Comparison of ENCODE assay signal across 9 mouse cellular contexts in genomic region chr4:151997701-151998100, GRCm38 (mm10). TPM values are rescaled to one million over a fixed set of nuclear protein-coding genes. Genes with fewer than 3 reads are reported as not detected.
A peak's percentile ranks its signal among the peaks of the same experiment; 100 is the strongest.
DNase-seq lines count a peak whose midpoint lies in the region; ATAC-seq and TF ChIP-seq lines count a peak whose summit lies in the region.
"Had no signal": no experiment of that assay in that cellular context is flagged by ENCODE, and none has a peak within 500 bp of the region (broad histone marks: within the 10 kb centered on the region; RNA-seq: fewer than 3 reads in every experiment).

No protein-coding gene starts in this region.

- no peaks in the 10 kb centered on the region for H3K9me3 ChIP-seq in lung, embryonic 14.5 days (ENCODE audit: low read depth, low read length)
- no peaks in the 10 kb centered on the region for H3K9me3 ChIP-seq in forebrain, postnatal 0 days (ENCODE audit: low read length)
- H3K9me3 ChIP-seq in liver, postnatal 0 days (ENCODE audit: low read length): no peaks in the 10 kb centered on the region

- H3K4me1 ChIP-seq in lung, embryonic 14.5 days (ENCODE audit: insufficient read depth): 0 out of 2 replicates have a peak, but pooled peaks cover 4% of the 10 kb centered on the region
- peaks cover 15% of the 10 kb centered on the region for H3K4me1 ChIP-seq in lung, adult 2 months (ENCODE audit: control insufficient read depth, insufficient read depth, low read length)
- H3K4me1 ChIP-seq in forebrain, postnatal 0 days (ENCODE audit: insufficient read depth): no peaks in the 10 kb centered on the region
- peaks cover 17% of the 10 kb centered on the region for H3K4me1 ChIP-seq in liver, postnatal 0 days (ENCODE audit: insufficient read depth)

- H3K4me3 ChIP-seq in lung, embryonic 14.5 days (ENCODE audit: low read depth, low read length): peak overlapping the region; percentile 99; the same call in 1 of the 2 replicates
- H3K4me3 ChIP-seq in lung, adult 2 months (replicated peaks; ENCODE audit: extremely low read depth, low read depth, low read length): no peak overlapping the region
- H3K4me3 ChIP-seq in forebrain, postnatal 0 days (ENCODE audit: low read depth, low read length): no peak overlapping the region
- peak overlapping the region; percentile 97; the same call in 1 of the 2 replicates for H3K4me3 ChIP-seq in liver, postnatal 0 days (ENCODE audit: low read depth, low read length)

- no peak for TF ChIP-seq EP300 in liver, postnatal 0 days (IDR thresholded peaks at IDR 0.05; ENCODE audit: low read depth)

- H3K27me3 ChIP-seq in lung, embryonic 14.5 days (ENCODE audit: insufficient read depth, low read length): no peaks in the 10 kb centered on the region
- H3K27me3 ChIP-seq in forebrain, postnatal 0 days (ENCODE audit: insufficient read depth, low read length): no peaks in the 10 kb centered on the region
- peaks cover 5% of the 10 kb centered on the region for H3K27me3 ChIP-seq in liver, postnatal 0 days (ENCODE audit: insufficient read depth, low read length)

- TF ChIP-seq CTCF in lung, embryonic 14.5 days (IDR thresholded peaks at IDR 0.05; ENCODE audit: low read depth): no peak
- no peak for TF ChIP-seq CTCF in lung, adult 2 months (IDR thresholded peaks at IDR 0.05; ENCODE audit: insufficient read depth, low read length)
- no peak for TF ChIP-seq CTCF in forebrain, postnatal 0 days (IDR thresholded peaks at IDR 0.05; ENCODE audit: low read depth)
- no peak for TF ChIP-seq CTCF in liver, postnatal 0 days (IDR thresholded peaks at IDR 0.05; ENCODE audit: low read depth)

- WGBS in lung, embryonic 14.5 days: 64% methylated on average over 3 of the region's 3 CpGs
- WGBS in lung, adult 2 months: 63% methylated on average over 3 of the region's 3 CpGs
- 74% methylated on average over 3 of the region's 3 CpGs for WGBS in forebrain, postnatal 0 days
- WGBS in liver, postnatal 0 days (ENCODE audit: insufficient replicate concordance): 53% methylated on average over 3 of the region's 3 CpGs

- DNase-seq in cerebellum, adult 8-10 months: peak; percentile 22
- no peak for DNase-seq in cerebellum, postnatal 4 days (ENCODE audit: low spot score in 2 of 2)
- DNase-seq in lung, embryonic 14.5 days: no peak
- DNase-seq in lung, adult 2 months: no peak
- DNase-seq in forebrain, postnatal 0 days: no peak
- no peak for DNase-seq in liver, postnatal 0 days
- no peak for DNase-seq in right cerebral cortex, postnatal 25 days
- DNase-seq: layer of hippocampus, postnatal 36 days had no signal

- H3K4me2 ChIP-seq in lung, embryonic 14.5 days: peak overlapping the region; percentile 74
- 0 out of 2 replicates have a peak overlapping the region, but pooled peaks have one; percentile 86 for H3K4me2 ChIP-seq in forebrain, postnatal 0 days (ENCODE audit: low read depth)
- peak overlapping the region; percentile 100 for H3K4me2 ChIP-seq in liver, postnatal 0 days (ENCODE audit: low read depth, low read length)

- H3K36me3 ChIP-seq in lung, embryonic 14.5 days (ENCODE audit: insufficient read depth): peaks cover 9% of the 10 kb centered on the region; the same call in 1 of the 2 replicates
- H3K36me3 ChIP-seq in forebrain, postnatal 0 days (ENCODE audit: insufficient read depth): no peaks in the 10 kb centered on the region
- no peaks in the 10 kb centered on the region for H3K36me3 ChIP-seq in liver, postnatal 0 days (replicated peaks; ENCODE audit: insufficient read depth, low read length)

- no peak overlapping the region for H3K9ac ChIP-seq in lung, embryonic 14.5 days
- H3K9ac ChIP-seq in forebrain, postnatal 0 days: no peak overlapping the region
- H3K9ac ChIP-seq in liver, postnatal 0 days (replicated peaks): peak overlapping the region; percentile 82; the same call in 1 of the 2 replicates

- no peak for ATAC-seq in lung, embryonic 14.5 days (ENCODE audit: insufficient read depth)
- no peak for ATAC-seq in forebrain, postnatal 0 days
- ATAC-seq in liver, postnatal 0 days: no peak
- ATAC-seq in megakaryocyte-erythroid progenitor cell, adult 5-6 weeks (replicated peaks; ENCODE audit: low FRiP score, low TSS enrichment, poor library complexity, severe bottlenecking): no peak

- no peak for TF ChIP-seq POLR2A in lung, adult 2 months (IDR thresholded peaks at IDR 0.05; ENCODE audit: borderline replicate concordance, extremely low read depth, low read depth, low read length)

- no peak overlapping the region for H3K27ac ChIP-seq in lung, embryonic 14.5 days (ENCODE audit: low read depth)
- no peak overlapping the region for H3K27ac ChIP-seq in forebrain, postnatal 0 days (ENCODE audit: low read depth, low read length)
- no peak overlapping the region for H3K27ac ChIP-seq in liver, postnatal 0 days (ENCODE audit: low read depth)

RNA-seq across cellular contexts. Expression of gene Phf13, which starts 1.6 kb away (rescaled TPM):
- polyA plus RNA-seq in lung, embryonic 14.5 days (2014; fragmentation: Nextera tagmentation; extraction: Ambion mirVana): 28.4 and 32.3 TPM in 2 replicates
- polyA plus RNA-seq in lung, adult 2 months (2012; rRNA removed): 8.9 TPM in 2 replicates
- total RNA-seq in forebrain, postnatal 0 days (2014; rRNA removed): 15.7 and 17.1 TPM in 2 replicates
- 11.0 and 17.2 TPM in 2 replicates for polyA plus RNA-seq in forebrain, postnatal 0 days (2015; fragmentation: Nextera tagmentation; extraction: Ambion mirVana)
- 3.6 and 4.1 TPM in 2 replicates for polyA plus RNA-seq in liver, postnatal 0 days (2015; fragmentation: Nextera tagmentation; extraction: Ambion mirVana)
- total RNA-seq in megakaryocyte-erythroid progenitor cell, adult 5-6 weeks (2014; fragmentation: Nextera tagmentation): 0.15 and 0.52 TPM in 2 replicates
- total RNA-seq in megakaryocyte-erythroid progenitor cell, adult 5-6 weeks (2017): 0.09 and 1.5 TPM in 2 replicates

RNA-seq across cellular contexts. Expression of gene Thap3, which starts 8.9 kb away (rescaled TPM):
- 27.2 and 31.2 TPM in 2 replicates for polyA plus RNA-seq in lung, embryonic 14.5 days (2014; fragmentation: Nextera tagmentation; extraction: Ambion mirVana)
- 64.2 and 72.5 TPM in 2 replicates for polyA plus RNA-seq in lung, adult 2 months (2012; rRNA removed)
- 19.7 and 22.3 TPM in 2 replicates for total RNA-seq in forebrain, postnatal 0 days (2014; rRNA removed)
- polyA plus RNA-seq in forebrain, postnatal 0 days (2015; fragmentation: Nextera tagmentation; extraction: Ambion mirVana): 48.8 and 52.2 TPM in 2 replicates
- polyA plus RNA-seq in liver, postnatal 0 days (2015; fragmentation: Nextera tagmentation; extraction: Ambion mirVana): 5.7 and 6.8 TPM in 2 replicates
- 2.1 and 7.3 TPM in 2 replicates for total RNA-seq in megakaryocyte-erythroid progenitor cell, adult 5-6 weeks (2014; fragmentation: Nextera tagmentation)
- 1.4 and 9.6 TPM in 2 replicates for total RNA-seq in megakaryocyte-erythroid progenitor cell, adult 5-6 weeks (2017)

RNA-seq across cellular contexts. Expression of gene Klhl21, which starts 10.9 kb away (rescaled TPM):
- polyA plus RNA-seq in lung, embryonic 14.5 days (2014; fragmentation: Nextera tagmentation; extraction: Ambion mirVana): 10.3 and 10.6 TPM in 2 replicates
- polyA plus RNA-seq in lung, adult 2 months (2012; rRNA removed): 43.6 and 48.6 TPM in 2 replicates
- 5.0 and 8.1 TPM in 2 replicates for total RNA-seq in forebrain, postnatal 0 days (2014; rRNA removed)
- polyA plus RNA-seq in forebrain, postnatal 0 days (2015; fragmentation: Nextera tagmentation; extraction: Ambion mirVana): 2.6 and 3.4 TPM in 2 replicates
- 4.2 TPM in 2 replicates for polyA plus RNA-seq in liver, postnatal 0 days (2015; fragmentation: Nextera tagmentation; extraction: Ambion mirVana)
- total RNA-seq in megakaryocyte-erythroid progenitor cell, adult 5-6 weeks (2014; fragmentation: Nextera tagmentation): 7.0 and 7.6 TPM in 2 replicates
- total RNA-seq in megakaryocyte-erythroid progenitor cell, adult 5-6 weeks (2017): 5.1 and 8.3 TPM in 2 replicates

RNA-seq across cellular contexts. Expression of gene Zbtb48, which starts 29.8 kb away (rescaled TPM):
- polyA plus RNA-seq in lung, embryonic 14.5 days (2014; fragmentation: Nextera tagmentation; extraction: Ambion mirVana): 22.7 and 26.8 TPM in 2 replicates
- polyA plus RNA-seq in lung, adult 2 months (2012; rRNA removed): 15.9 and 21.6 TPM in 2 replicates
- 10.5 and 10.9 TPM in 2 replicates for total RNA-seq in forebrain, postnatal 0 days (2014; rRNA removed)
- polyA plus RNA-seq in forebrain, postnatal 0 days (2015; fragmentation: Nextera tagmentation; extraction: Ambion mirVana): 13.5 and 14.2 TPM in 2 replicates
- polyA plus RNA-seq in liver, postnatal 0 days (2015; fragmentation: Nextera tagmentation; extraction: Ambion mirVana): 7.4 and 8.5 TPM in 2 replicates
- total RNA-seq in megakaryocyte-erythroid progenitor cell, adult 5-6 weeks (2014; fragmentation: Nextera tagmentation): 6.6 and 27.2 TPM in 2 replicates
- 7.0 and 10.6 TPM in 2 replicates for total RNA-seq in megakaryocyte-erythroid progenitor cell, adult 5-6 weeks (2017)

RNA-seq across cellular contexts. Expression of gene Tas1r1, which starts 40.7 kb away (rescaled TPM):
- 0.23 and 0.30 TPM in 2 replicates for polyA plus RNA-seq in lung, embryonic 14.5 days (2014; fragmentation: Nextera tagmentation; extraction: Ambion mirVana)
- 0.08 TPM in 1 of 2 replicates, not detected in the other for polyA plus RNA-seq in lung, adult 2 months (2012; rRNA removed)
- 0.54 and 1.00 TPM in 2 replicates for total RNA-seq in forebrain, postnatal 0 days (2014; rRNA removed)
- 1.1 and 1.5 TPM in 2 replicates for polyA plus RNA-seq in forebrain, postnatal 0 days (2015; fragmentation: Nextera tagmentation; extraction: Ambion mirVana)
- polyA plus RNA-seq in liver, postnatal 0 days (2015; fragmentation: Nextera tagmentation; extraction: Ambion mirVana): 0.07 TPM in 2 replicates
- total RNA-seq in megakaryocyte-erythroid progenitor cell, adult 5-6 weeks (2014; fragmentation: Nextera tagmentation): 0.74 TPM in 1 of 2 replicates, not detected in the other
- total RNA-seq in megakaryocyte-erythroid progenitor cell, adult 5-6 weeks (2017): 0.88 TPM in 1 of 2 replicates, not detected in the other

Comparison
In these comparisons a context has a peak if more than half of its experiments do, and no peak if none do; other contexts are left out.
1. H3K4me3 ChIP-seq: peak in lung, embryonic 14.5 days (single experiment) and liver, postnatal 0 days (single experiment); none in lung, adult 2 months (single experiment) and forebrain, postnatal 0 days (single experiment).
2. Peak in every context shown above with its lines, with median percentiles within 50 percentile points of each other: H3K4me2 ChIP-seq.